7 mouse cellular contexts compared by ENCODE assay signal in the genomic region with DNA sequence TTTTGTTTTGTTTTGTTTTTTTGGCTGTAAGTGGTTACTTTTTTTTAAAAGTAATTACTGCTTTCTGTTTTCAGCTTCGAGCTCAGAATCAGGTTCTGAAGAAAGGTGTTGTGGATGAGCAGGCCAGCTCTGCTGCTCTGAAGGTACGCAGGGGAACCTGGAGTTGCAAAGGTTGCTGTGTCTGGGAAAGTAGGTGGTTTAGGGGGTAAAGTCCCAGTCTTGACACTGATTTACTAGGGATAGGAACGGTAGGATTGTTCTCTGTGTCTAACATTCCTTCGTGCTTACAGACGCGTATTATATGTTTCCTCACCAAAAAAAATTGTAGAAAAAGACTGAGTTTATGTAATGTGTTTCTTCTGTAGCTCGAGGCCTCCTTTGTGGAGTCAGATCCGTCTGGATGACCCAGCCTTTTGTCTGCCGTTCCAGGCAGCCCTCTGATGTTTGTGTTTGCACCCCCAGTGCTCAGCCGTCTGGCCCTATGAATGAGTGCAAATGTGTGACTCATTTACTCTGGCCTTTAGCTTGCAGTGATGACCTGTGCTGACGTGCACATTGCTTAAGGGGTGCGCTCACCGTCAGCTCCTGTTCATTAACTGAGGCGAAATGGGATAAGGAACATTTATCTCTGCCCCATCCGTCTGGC. TPM values are rescaled to one million over a fixed set of nuclear protein-coding genes. Genes with fewer than 3 reads are reported as not detected.
DNase-seq lines count a peak whose midpoint lies in the region; ATAC-seq and TF ChIP-seq lines count a peak whose summit lies in the region.

No protein-coding gene starts in this region.

- in situ Hi-C loops in Patski (cut with MboI; ENCODE audit: low pct_unique_long_range_greater_than_20kb) = no loop called here

- CTCF ChIA-PET in Patski (lab: Charles Lee) = interaction anchor here (1.0 to 2.4 kb wide), 6 partner anchors 8 to 291 kb away, joined by 3 to 6 read pairs (median 4); no protein-coding TSS in a partner anchor

- H3K9ac ChIP-seq in hindbrain, embryonic 13.5 days = no peak overlapping the region
- H3K9ac ChIP-seq in liver, embryonic 13.5 days = no peak overlapping the region

- no peaks in the 10 kb centered on the region for H3K27me3 ChIP-seq in Patski
- H3K27me3 ChIP-seq in hindbrain, embryonic 13.5 days = no peaks in the 10 kb centered on the region
- H3K27me3 ChIP-seq in liver, embryonic 13.5 days = no peaks in the 10 kb centered on the region

- WGBS in hindbrain, embryonic 13.5 days = 26% methylated on average over 15 of the region's 15 CpGs
- WGBS in liver, embryonic 13.5 days (ENCODE audit: insufficient replicate concordance) = 69% methylated on average over 15 of the region's 15 CpGs

- H3K4me3 ChIP-seq in bone marrow macrophage, adult 2 months (ENCODE audit: insufficient read depth, low read length) = no peak overlapping the region
- no peak overlapping the region for H3K4me3 ChIP-seq in hindbrain, embryonic 13.5 days
- H3K4me3 ChIP-seq in liver, embryonic 13.5 days (replicated peaks) = no peak overlapping the region
- no peak overlapping the region for H3K4me3 ChIP-seq in layer of hippocampus, adult 2 months

- no peaks in the 10 kb centered on the region for H3K9me3 ChIP-seq in hindbrain, embryonic 13.5 days
- H3K9me3 ChIP-seq in liver, embryonic 13.5 days (replicated peaks) = no peaks in the 10 kb centered on the region

- POLR2A ChIA-PET in Patski (lab: Charles Lee) = no interaction called here

- peaks cover 36% of the 10 kb centered on the region for H3K36me3 ChIP-seq in hindbrain, embryonic 13.5 days
- H3K36me3 ChIP-seq in liver, embryonic 13.5 days = peaks cover 12% of the 10 kb centered on the region

- no peak overlapping the region for H3K4me2 ChIP-seq in hindbrain, embryonic 13.5 days
- no peak overlapping the region for H3K4me2 ChIP-seq in liver, embryonic 13.5 days

- TF ChIP-seq POLR2A in bone marrow macrophage, adult 2 months (IDR thresholded peaks at IDR 0.05; ENCODE audit: borderline replicate concordance, low read depth, low read length) = no peak

- peak overlapping the region; percentile 42 for H3K27ac ChIP-seq in bone marrow macrophage, adult 2 months (ENCODE audit: insufficient read depth, low read depth, low read length)
- no peak overlapping the region; the same call in 1 of the 2 replicates for H3K27ac ChIP-seq in hindbrain, embryonic 13.5 days
- peak overlapping the region; percentile 60 for H3K27ac ChIP-seq in liver, embryonic 13.5 days
- H3K27ac ChIP-seq in layer of hippocampus, adult 2 months = no peak overlapping the region

- ATAC-seq in Patski = peak; percentile 99
- peak; percentile 65 for ATAC-seq in hindbrain, embryonic 13.5 days (ENCODE audit: low FRiP score)
- ATAC-seq in liver, embryonic 13.5 days (ENCODE audit: low read depth) = peak; percentile 77

- DNase-seq in Patski (ENCODE audit: low read depth, low spot score) (peak; percentile 51), adipocyte (ENCODE audit: low spot score) (no peak)
- DNase-seq in liver, embryonic 13.5 days = no peak
- no peak for DNase-seq in layer of hippocampus, adult 2 months (ENCODE audit: low spot score in 2 of 2)
- DNase-seq in layer of hippocampus, postnatal 25 days (ENCODE audit: extremely low spot score in 1 of 2, low spot score in 1 of 2) = no peak

- peaks cover 62% of the 10 kb centered on the region for H3K4me1 ChIP-seq in bone marrow macrophage, adult 2 months (ENCODE audit: control insufficient read depth, insufficient read depth, low read length)
- H3K4me1 ChIP-seq in hindbrain, embryonic 13.5 days (replicated peaks) = peaks cover 12% of the 10 kb centered on the region; the same call in 1 of the 2 replicates
- H3K4me1 ChIP-seq in liver, embryonic 13.5 days (replicated peaks) = peaks cover 36% of the 10 kb centered on the region

- no peak for TF ChIP-seq CTCF in Patski (IDR thresholded peaks at IDR 0.05)
- TF ChIP-seq CTCF in bone marrow macrophage, adult 2 months (IDR thresholded peaks at IDR 0.05; ENCODE audit: low read depth, low read length) = no peak
- no peak for TF ChIP-seq CTCF in layer of hippocampus, adult 2 months (conservative IDR thresholded peaks at IDR 0.05)

RNA-seq across cellular contexts. Expression of a gene that starts 13.0 kb away (rescaled TPM):
- polyA plus RNA-seq in Patski (2021) = 40.6 TPM
- 103 and 109 TPM in 2 replicates for polyA plus RNA-seq in bone marrow macrophage, adult 2 months (2012; ENCODE audit: insufficient read depth, insufficient read length, missing spikeins)
- 36.1 and 38.3 TPM in 2 replicates for polyA plus RNA-seq in hindbrain, embryonic 13.5 days (2015; fragmentation: Nextera tagmentation; extraction: Ambion mirVana)
- 7.7 and 8.0 TPM in 2 replicates for polyA plus RNA-seq in liver, embryonic 13.5 days (2015; fragmentation: Nextera tagmentation; extraction: Ambion mirVana)
- total RNA-seq in layer of hippocampus, adult 2 months (2021) = 10 to 100 TPM; 82.8 to 87.7 TPM
- total RNA-seq in layer of hippocampus, postnatal 25 days (2021) = 10 to 100 TPM; 81.8 to 84.9 TPM

RNA-seq across cellular contexts. Expression of a gene that starts 54.6 kb away (rescaled TPM):
- polyA plus RNA-seq in Patski (2021) = 62.0 TPM
- 0.55 TPM in 2 replicates for polyA plus RNA-seq in bone marrow macrophage, adult 2 months (2012; ENCODE audit: insufficient read depth, insufficient read length, missing spikeins)
- polyA plus RNA-seq in hindbrain, embryonic 13.5 days (2015; fragmentation: Nextera tagmentation; extraction: Ambion mirVana) = 2.0 and 2.6 TPM in 2 replicates
- 0.98 and 1.0 TPM in 2 replicates for polyA plus RNA-seq in liver, embryonic 13.5 days (2015; fragmentation: Nextera tagmentation; extraction: Ambion mirVana)
- total RNA-seq in layer of hippocampus, adult 2 months (2021) = 10 to 100 TPM; 14.1 to 17.1 TPM
- 10 to 100 TPM; 13.3 to 13.8 TPM for total RNA-seq in layer of hippocampus, postnatal 25 days (2021)

Comparison
In these comparisons a context has a peak if more than half of its experiments do, and no peak if none do; other contexts are left out.
1. H3K27ac ChIP-seq: peak in bone marrow macrophage, adult 2 months (single experiment) and liver, embryonic 13.5 days (single experiment); none in hindbrain, embryonic 13.5 days (single experiment) and layer of hippocampus, adult 2 months (single experiment).
2. RNA of a gene that starts 54.6 kb away (polyA plus RNA-seq): 62.0 TPM in Patski (single experiment); 2.0 to 2.6 TPM in hindbrain, embryonic 13.5 days, 0.98 to 1.0 TPM in liver, embryonic 13.5 days and 0.55 TPM in bone marrow macrophage, adult 2 months; every median in the first group is over 10 times any median in the second.
3. Peak in every context shown above with its lines, with median percentiles within 50 percentile points of each other: ATAC-seq.